Mouse (Mus musculus) kidney, adult 2 months (tissue): Measurements from ENCODE around the gene Rbks.

Experiments used
- CTCF ChIP-seq: fragments of 200-500 bp; conservative IDR thresholded peaks from 2 replicates; pipeline ENCODE4 v1.5.1; 2011; ENCODE audit warnings: low read depth, mild to moderate bottlenecking, control low read depth, low read length, moderate library complexity, mixed read lengths; ENCODE audit not compliant: insufficient read depth, insufficient read length
- POLR2A ChIP-seq: fragments of 200-500 bp; IDR thresholded peaks from one replicate; pipeline ENCODE4 v1.6.1; 2011; ENCODE audit warnings: low read depth, low read length, control low read depth

GRCm38 (mm10) chr5:31678000-31678399, 19.4 kb downstream of the Rbks start:
- TF ChIP-seq CTCF (no peak), POLR2A (no peak)
